Mouse (Mus musculus): ENCODE data around the gene Med28. TPM values are rescaled to one million over a fixed set of nuclear protein-coding genes. Genes with fewer than 3 reads are reported as not detected.
A peak's percentile ranks its signal among the peaks of the same experiment; 100 is the strongest.

Med28 gene
- total RNA-seq (2012; rRNA removed), result 103 and 106 TPM in 2 replicates
- 107 and 114 TPM in 2 replicates for total RNA-seq (2014; rRNA removed)
- polyA plus RNA-seq (2012; ENCODE audit: insufficient read length, low read depth), result 83.7 and 93.0 TPM in 2 replicates

GRCm38 (mm10) chr5:45519960-45520808 lies at the start of gene Med28:
Gene Med28, plus strand, starts transcription at chr5:45520229.
- H3K27ac ChIP-seq (ENCODE audit: insufficient read depth, low read depth), result peak within 1 kb of the TSS; percentile 7; the same call in 1 of the 2 replicates
- in situ Hi-C loops (cut with MboI; ENCODE audit: low pct_ligation_motif_present, low pct_unique_long_range_greater_than_20kb, low sequenced_read_pairs), result no loop called here

GRCm38 (mm10) chr5:45472880-45473450 lies 47.1 kb upstream of the Med28 start:
- Histone ChIP-seq H3K9me3 (replicated peaks; ENCODE audit: low read length) (no peaks in the 10 kb centered on the region), H3K79me2 (replicated peaks; ENCODE audit: control insufficient read depth, extremely low read depth, insufficient read depth, poor library complexity, severe bottlenecking) (no peaks in the 10 kb centered on the region), H3K4me3 (replicated peaks in 1 of 3; ENCODE audit: low read depth in 2 of 3, low read length in 2 of 3, poor library complexity in 1 of 3) (no peak overlapping the region), H3K27me3 (replicated peaks) (no peaks in the 10 kb centered on the region), H3K27ac (ENCODE audit: insufficient read depth, low read depth) (no peak overlapping the region), H3K9ac (ENCODE audit: insufficient read depth, low read depth) (no peak overlapping the region), H3K36me3 (replicated peaks in 1 of 2; ENCODE audit: control insufficient read depth in 1 of 2, insufficient read depth in 1 of 2, low read length in 1 of 2) (no peaks in the 10 kb centered on the region), H3K4me1 (ENCODE audit: control insufficient read depth in 1 of 2, insufficient read depth in 2 of 2) (peaks cover 7 to 8% of the 10 kb centered on the region in 2 experiments), H3K4me2 (ENCODE audit: insufficient read depth, low read depth, poor library complexity, severe bottlenecking) (no peak overlapping the region)
- TF ChIP-seq ZKSCAN1 (IDR thresholded peaks at IDR 0.05; ENCODE audit: borderline replicate concordance, low read depth, low read length) (no peak), NRF1 (IDR thresholded peaks at IDR 0.05; ENCODE audit: low read depth, low read length) (no peak), ZMIZ1 (IDR thresholded peaks at IDR 0.05; ENCODE audit: low read depth, low read length) (no peak), CTCF (conservative IDR thresholded peaks at IDR 0.05 in 1 of 2, IDR thresholded peaks at IDR 0.05 in 1 of 2; ENCODE audit: low read depth in 2 of 2, low read length in 2 of 2) (no peak), GABPA (IDR thresholded peaks at IDR 0.05; ENCODE audit: insufficient replicate concordance, low read depth, low read length) (no peak), PAX5 (IDR thresholded peaks at IDR 0.05; ENCODE audit: low read length) (no peak), MEF2A (IDR thresholded peaks at IDR 0.05; ENCODE audit: borderline replicate concordance, low read depth, low read length) (no peak), SIN3A (IDR thresholded peaks at IDR 0.05; ENCODE audit: low read length) (no peak), TCF12 (IDR thresholded peaks at IDR 0.05; ENCODE audit: low read depth, low read length) (no peak), ETS1 (conservative IDR thresholded peaks at IDR 0.05; ENCODE audit: low read depth, low read length) (no peak), POLR2AphosphoS2 (IDR thresholded peaks at IDR 0.05; ENCODE audit: low read depth, low read length) (no peak), POLR2A (IDR thresholded peaks at IDR 0.05; ENCODE audit: low read depth, low read length) (no peak), ZNF384 (IDR thresholded peaks at IDR 0.05; ENCODE audit: low read depth, low read length) (no peak)
- dilution Hi-C loops (cut with MboI; ENCODE audit: extremely low pct_ligation_motif_present, extremely low pct_unique_long_range_greater_than_20kb, low sequenced_read_pairs) (no loop called here), in situ Hi-C loops (cut with MboI; ENCODE audit: low pct_ligation_motif_present, low pct_unique_long_range_greater_than_20kb, low sequenced_read_pairs) (loop anchor here (10.0 to 25.0 kb wide), 2 partner anchors 192 to 864 kb away; partner anchors contain the start of gene Ncapg)
- DNase-seq (ENCODE audit: extremely low read depth), result no peak

More at GRCm38 (mm10) chr5:45519960-45520808, at the start of gene Med28:
- Histone ChIP-seq H3K79me2 (replicated peaks; ENCODE audit: control insufficient read depth, extremely low read depth, insufficient read depth, poor library complexity, severe bottlenecking) (peaks cover 23% of the 10 kb centered on the region), H3K36me3 (replicated peaks in 1 of 2; ENCODE audit: control insufficient read depth in 1 of 2, insufficient read depth in 1 of 2, low read length in 1 of 2) (peaks cover 16 to 59% of the 10 kb centered on the region in 2 experiments), H3K4me2 (ENCODE audit: insufficient read depth, low read depth, poor library complexity, severe bottlenecking) (peak within 1 kb of the TSS; percentile 83), H3K9me3 (replicated peaks; ENCODE audit: low read length) (no peaks in the 10 kb centered on the region), H3K9ac (ENCODE audit: insufficient read depth, low read depth) (peak within 1 kb of the TSS; percentile 93), H3K4me1 (ENCODE audit: control insufficient read depth in 1 of 2, insufficient read depth in 2 of 2) (peaks cover 8 to 27% of the 10 kb centered on the region in 2 experiments), H3K4me3 (replicated peaks in 1 of 3; ENCODE audit: low read depth in 2 of 3, low read length in 2 of 3, poor library complexity in 1 of 3) (peak within 1 kb of the TSS; percentile 90 to 94 (median 91)), H3K27me3 (replicated peaks) (no peaks in the 10 kb centered on the region)
- no peak for TF ChIP-seq ZC3H11A (IDR thresholded peaks at IDR 0.05; ENCODE audit: low read depth, low read length)
- TF ChIP-seq SIN3A (IDR thresholded peaks at IDR 0.05; ENCODE audit: low read length), result peak; percentile 94
- TF ChIP-seq KAT2A (IDR thresholded peaks at IDR 0.05; ENCODE audit: insufficient replicate concordance, low read length), result 0 out of 2 replicates have a peak, but pooled peaks have one; percentile 50
- no peak for TF ChIP-seq SMC3 (IDR thresholded peaks at IDR 0.05; ENCODE audit: low read depth, low read length)
- TF ChIP-seq UBTF (IDR thresholded peaks at IDR 0.05; ENCODE audit: low read depth, low read length), result no peak
- no peak for TF ChIP-seq RAD21 (IDR thresholded peaks at IDR 0.05; ENCODE audit: low read depth, low read length)
- TF ChIP-seq MAX (IDR thresholded peaks at IDR 0.05; ENCODE audit: low read length), result peak; percentile 97
- TF ChIP-seq NRF1 (IDR thresholded peaks at IDR 0.05; ENCODE audit: low read depth, low read length), result peak; percentile 90
- peak; percentile 84 for TF ChIP-seq HCFC1 (IDR thresholded peaks at IDR 0.05; ENCODE audit: low read depth, low read length)
- TF ChIP-seq ELF1 (IDR thresholded peaks at IDR 0.05; ENCODE audit: low read depth, low read length), result peak; percentile 84
- TF ChIP-seq NELFE (IDR thresholded peaks at IDR 0.05; ENCODE audit: low read depth, low read length), result peak; percentile 89
- TF ChIP-seq ZNF384 (IDR thresholded peaks at IDR 0.05; ENCODE audit: low read depth, low read length), result no peak
- no peak for TF ChIP-seq JUND (conservative IDR thresholded peaks at IDR 0.05; ENCODE audit: low read depth, low read length)
- no peak for TF ChIP-seq JUN (IDR thresholded peaks at IDR 0.05; ENCODE audit: insufficient read depth, low read depth, low read length)
- peak; percentile 85 for TF ChIP-seq BHLHE40 (IDR thresholded peaks at IDR 0.05; ENCODE audit: low read depth, low read length)
- TF ChIP-seq PAX5 (IDR thresholded peaks at IDR 0.05; ENCODE audit: low read length), result no peak
- TF ChIP-seq POLR2A (IDR thresholded peaks at IDR 0.05; ENCODE audit: low read depth, low read length), result peak; percentile 80
- TF ChIP-seq MEF2A (IDR thresholded peaks at IDR 0.05; ENCODE audit: borderline replicate concordance, low read depth, low read length), result no peak
- TF ChIP-seq ZMIZ1 (IDR thresholded peaks at IDR 0.05; ENCODE audit: low read depth, low read length), result peak; percentile 73; the same call in 1 of the 2 replicates
- no peak for TF ChIP-seq EP300 (IDR thresholded peaks at IDR 0.05; ENCODE audit: low read length)
- no peak for TF ChIP-seq CTCF (conservative IDR thresholded peaks at IDR 0.05 in 1 of 2, IDR thresholded peaks at IDR 0.05 in 1 of 2; ENCODE audit: low read depth in 2 of 2, low read length in 2 of 2)
- TF ChIP-seq CHD2 (IDR thresholded peaks at IDR 0.05; ENCODE audit: low read length), result no peak
- no peak for TF ChIP-seq CHD1 (IDR thresholded peaks at IDR 0.05; ENCODE audit: low read depth, low read length)
- TF ChIP-seq GABPA (IDR thresholded peaks at IDR 0.05; ENCODE audit: insufficient replicate concordance, low read depth, low read length), result no peak
- TF ChIP-seq IRF4 (IDR thresholded peaks at IDR 0.05; ENCODE audit: low read depth, low read length), result no peak
- no peak; the same call in 1 of the 2 replicates for TF ChIP-seq MYC (IDR thresholded peaks at IDR 0.05; ENCODE audit: low read depth, low read length)
- TF ChIP-seq MAFK (IDR thresholded peaks at IDR 0.05; ENCODE audit: insufficient replicate concordance, low read length), result no peak
- peak; percentile 98 for TF ChIP-seq USF1 (IDR thresholded peaks at IDR 0.05; ENCODE audit: low read depth, low read length)
- TF ChIP-seq ZKSCAN1 (IDR thresholded peaks at IDR 0.05; ENCODE audit: borderline replicate concordance, low read depth, low read length), result no peak
- no peak for TF ChIP-seq E2F4 (IDR thresholded peaks at IDR 0.05; ENCODE audit: insufficient replicate concordance, low read depth, low read length)
- TF ChIP-seq USF2 (conservative IDR thresholded peaks at IDR 0.05; ENCODE audit: low read depth, low read length), result peak; percentile 98
- TF ChIP-seq MXI1 (IDR thresholded peaks at IDR 0.05; ENCODE audit: low read depth, low read length), result peak; percentile 76; the same call in 1 of the 2 replicates
- peak; percentile 78; the same call in 1 of the 2 replicates for TF ChIP-seq POLR2AphosphoS2 (IDR thresholded peaks at IDR 0.05; ENCODE audit: low read depth, low read length)
- TF ChIP-seq RCOR1 (conservative IDR thresholded peaks at IDR 0.05; ENCODE audit: low read depth, low read length), result 0 out of 2 replicates have a peak, but pooled peaks have one; percentile 23
- TF ChIP-seq ETS1 (conservative IDR thresholded peaks at IDR 0.05; ENCODE audit: low read depth, low read length), result no peak
- peak; percentile 93 for TF ChIP-seq TCF12 (IDR thresholded peaks at IDR 0.05; ENCODE audit: low read depth, low read length)
- no peak for TF ChIP-seq TBP (conservative IDR thresholded peaks at IDR 0.05; ENCODE audit: low read depth, low read length)
- no peak for TF ChIP-seq MAZ (IDR thresholded peaks at IDR 0.05; ENCODE audit: low read depth, low read length)
- peak; percentile 83 for DNase-seq (ENCODE audit: extremely low read depth)
- dilution Hi-C loops (cut with MboI; ENCODE audit: extremely low pct_ligation_motif_present, extremely low pct_unique_long_range_greater_than_20kb, low sequenced_read_pairs), result no loop called here
